Mouse (Mus musculus) midbrain, embryonic 11.5 days (tissue): ENCODE data around the gene Polr1c. TPM values are rescaled to one million over a fixed set of nuclear protein-coding genes. Genes with fewer than 3 reads are reported as not detected.

Source experiments
- ATAC-seq: fragments of 200-750 bp; cut with Nextera tagmentation; 2 replicates; pipeline ENCODE4 v1.8.0; 2017; ENCODE audit warnings: moderate TSS enrichment, moderate library complexity; ENCODE audit not compliant: low FRiP score
- DNase-seq: peaks from one replicate; pipeline ENCODE4 v3.0.0; 2015; ENCODE audit warnings: low spot score; ENCODE audit errors: missing footprints
- H3K27ac ChIP-seq: fragments of 300-500 bp; sonication (generic); 2 replicates; pipeline ENCODE4 v1.5.1; 2014; ENCODE audit warnings: low read depth, low read length
- H3K27me3 ChIP-seq: fragments of 300-500 bp; sonication (generic); 2 replicates; pipeline ENCODE4 v1.6.1; 2014; ENCODE audit warnings: mild to moderate bottlenecking, low read length, moderate library complexity, mixed read lengths; ENCODE audit not compliant: control insufficient read depth, insufficient read depth
- H3K36me3 ChIP-seq: fragments of 300-500 bp; sonication (generic); 2 replicates; pipeline ENCODE4 v1.6.1; 2014; ENCODE audit warnings: mild to moderate bottlenecking, low read length, moderate library complexity, mixed read lengths; ENCODE audit not compliant: control insufficient read depth, insufficient read depth
- H3K4me1 ChIP-seq: fragments of 300-500 bp; sonication (generic); 2 replicates; pipeline ENCODE4 v1.6.1; 2014; ENCODE audit warnings: low read length; ENCODE audit not compliant: control insufficient read depth, insufficient read depth
- H3K4me2 ChIP-seq: fragments of 300-500 bp; sonication (generic); 2 replicates; pipeline ENCODE4 v1.6.1; 2014; ENCODE audit warnings: mild to moderate bottlenecking, moderate library complexity
- H3K4me3 ChIP-seq: fragments of 300-500 bp; sonication (generic); 2 replicates; pipeline ENCODE4 v1.5.1; 2014; ENCODE audit warnings: low read depth, low read length
- H3K9ac ChIP-seq: fragments of 300-500 bp; sonication (generic); 2 replicates; pipeline ENCODE4 v1.6.1; 2014; ENCODE audit warnings: low read length
- H3K9me3 ChIP-seq: fragments of 300-500 bp; sonication (generic); 2 replicates; pipeline ENCODE4 v1.6.1; 2016; ENCODE audit warnings: low read length; ENCODE audit not compliant: control insufficient read depth
- WGBS: fragments of 180-500 bp; shearing (Covaris S2); extraction: QIAGEN DNeasy Blood & Tissue Kit; methylation state at CpG from one replicate; pipeline ENCODE4 v1.1.7; 2014; 5-methylcytosine and 5-hydroxymethylcytosine counted together
- polyA plus RNA-seq: library from polyadenylated mRNA; unstranded; fragments of >200 nt; fragmentation: Nextera tagmentation; extraction: Ambion mirVana; gene quantifications from 2 replicates; pipeline ENCODE4 v1.2.1, GENCODE M21; 2014

Gene Polr1c
- polyA plus RNA-seq, 1 experiment from 2014 or later = 108 TPM

DNA sequence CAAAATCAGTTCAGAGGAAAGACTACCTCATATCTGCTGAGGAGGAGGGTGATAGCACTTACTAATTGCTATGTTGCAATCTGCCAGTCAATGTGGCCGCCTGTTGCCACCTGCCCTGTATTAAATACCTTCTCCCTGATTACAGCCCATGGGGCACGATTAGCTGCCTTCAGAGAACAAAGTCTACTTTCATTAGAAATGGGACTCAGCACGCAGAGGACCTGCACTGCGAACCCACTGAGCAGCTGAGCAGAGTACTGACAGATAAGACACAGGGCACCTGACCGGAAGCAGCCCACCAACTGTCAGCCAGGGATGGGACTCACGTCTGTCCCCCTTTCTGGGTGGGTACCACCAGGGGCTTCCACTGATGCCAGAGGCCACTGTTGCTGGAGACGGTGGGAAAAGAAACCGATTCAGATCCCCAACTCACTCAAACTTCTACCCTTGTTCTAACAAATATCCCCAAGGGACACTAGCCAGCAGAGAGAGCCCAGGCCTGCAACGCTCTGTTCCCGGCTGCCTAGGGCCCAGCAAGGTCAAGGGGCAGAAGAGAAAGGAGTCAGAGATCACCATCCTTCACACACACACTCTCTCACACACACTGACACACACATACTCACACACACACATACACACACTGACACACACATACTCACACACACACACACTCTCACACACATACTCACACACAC lies 20.3 kb upstream of the Polr1c start:
- H3K27ac ChIP-seq = no peak overlapping the region
- 88% methylated on average over 10 of the region's 10 CpGs for WGBS

DNA sequence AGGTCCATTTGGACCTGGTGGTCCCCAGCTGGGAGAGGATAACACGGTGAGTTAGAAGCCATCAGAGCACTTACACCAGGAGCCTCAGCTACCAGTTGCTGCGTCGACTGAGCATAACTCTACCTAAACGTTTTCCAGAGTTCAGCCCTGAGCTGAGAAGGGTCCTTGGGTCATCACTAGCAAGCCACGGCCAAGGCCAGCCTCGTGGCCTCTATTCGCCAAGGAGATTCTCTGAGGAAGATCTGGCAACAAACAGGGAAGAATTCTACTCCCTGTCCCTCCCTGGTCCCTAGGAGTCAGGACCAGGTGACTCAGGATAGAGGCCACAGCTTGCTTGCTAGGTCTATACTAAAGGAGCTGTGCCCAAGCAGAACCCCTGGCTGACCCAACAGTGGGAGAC lies 19.7 kb upstream of the Polr1c start:
- H3K9me3 ChIP-seq = no peaks in the 10 kb centered on the region
- no peak for ATAC-seq
- peaks cover 10% of the 10 kb centered on the region for H3K36me3 ChIP-seq
- H3K4me3 ChIP-seq = no peak overlapping the region
- no peak for DNase-seq
- 80% methylated on average over 7 of the region's 7 CpGs for WGBS
- no peak overlapping the region for H3K27ac ChIP-seq
- no peak overlapping the region for H3K4me2 ChIP-seq
- H3K4me1 ChIP-seq = no peaks in the 10 kb centered on the region
- no peak overlapping the region for H3K9ac ChIP-seq
- H3K27me3 ChIP-seq = no peaks in the 10 kb centered on the region

More for the DNA sequence above, 20.3 kb upstream of the Polr1c start:
- Histone ChIP-seq H3K9me3 (no peaks in the 10 kb centered on the region), H3K4me2 (no peak overlapping the region), H3K4me3 (no peak overlapping the region), H3K36me3 (peaks cover 7% of the 10 kb centered on the region), H3K4me1 (no peaks in the 10 kb centered on the region), H3K9ac (no peak overlapping the region), H3K27me3 (no peaks in the 10 kb centered on the region)
- DNase-seq (no peak), ATAC-seq (no peak)

DNA sequence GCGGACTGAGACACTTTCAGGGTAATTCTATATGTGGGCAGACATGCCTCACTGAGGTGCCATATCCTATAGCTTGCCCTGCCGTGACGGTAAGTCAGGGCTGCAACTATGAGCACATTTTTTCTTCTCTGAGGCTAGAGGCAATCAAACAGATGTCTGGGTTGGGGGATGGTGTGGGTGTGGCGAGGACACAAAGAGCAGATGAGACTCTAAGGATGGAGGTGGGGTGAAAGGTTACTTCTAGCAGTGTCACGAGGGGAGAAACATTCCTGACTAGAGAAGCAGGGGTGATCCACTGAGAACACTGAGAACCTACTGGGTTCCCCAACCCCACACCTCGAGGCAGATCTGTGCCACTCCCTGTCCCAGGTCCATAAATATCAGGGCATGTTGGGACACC lies 19.1 kb upstream of the Polr1c start:
- no peak overlapping the region for H3K4me3 ChIP-seq
- DNase-seq (no peak), ATAC-seq (no peak)
- H3K27ac ChIP-seq = no peak overlapping the region
- H3K36me3 ChIP-seq = peaks cover 10% of the 10 kb centered on the region
- no peaks in the 10 kb centered on the region for H3K9me3 ChIP-seq
- 76% methylated on average over 6 of the region's 6 CpGs for WGBS
- no peaks in the 10 kb centered on the region for H3K4me1 ChIP-seq
- no peaks in the 10 kb centered on the region for H3K27me3 ChIP-seq
- no peak overlapping the region for H3K9ac ChIP-seq
- no peak overlapping the region for H3K4me2 ChIP-seq

- Histone ChIP-seq H3K4me2 (no peak overlapping the region), H3K36me3 (peaks cover 13% of the 10 kb centered on the region), H3K27me3 (no peaks in the 10 kb centered on the region), H3K4me1 (no peaks in the 10 kb centered on the region), H3K27ac (no peak overlapping the region), H3K9me3 (no peaks in the 10 kb centered on the region), H3K4me3 (no peak overlapping the region), H3K9ac (no peak overlapping the region)
- WGBS = 27% methylated on average over 14 of the region's 14 CpGs
- DNase-seq (peak; percentile 99), ATAC-seq (0 out of 2 replicates have a peak, but pooled peaks have one; percentile 22)
Observed at GRCm38 (mm10) chr17:46265918-46266618, 18.2 kb upstream of the Polr1c start.

GRCm38 (mm10) chr17:46265502-46265901 lies 17.6 kb upstream of the Polr1c start:
- WGBS = 84% methylated on average over 12 of the region's 12 CpGs
- Histone ChIP-seq H3K36me3 (peaks cover 10% of the 10 kb centered on the region; the same call in 1 of the 2 replicates), H3K4me3 (no peak overlapping the region), H3K27ac (no peak overlapping the region), H3K9ac (no peak overlapping the region), H3K4me1 (no peaks in the 10 kb centered on the region), H3K27me3 (no peaks in the 10 kb centered on the region), H3K4me2 (no peak overlapping the region), H3K9me3 (no peaks in the 10 kb centered on the region)
- no peak for ATAC-seq
- DNase-seq = no peak

- WGBS = 91% methylated on average over 5 of the region's 5 CpGs
- Histone ChIP-seq H3K4me2 (no peak overlapping the region), H3K4me3 (no peak overlapping the region), H3K4me1 (no peaks in the 10 kb centered on the region), H3K27me3 (no peaks in the 10 kb centered on the region), H3K36me3 (peaks cover 21% of the 10 kb centered on the region), H3K9me3 (no peaks in the 10 kb centered on the region), H3K9ac (no peak overlapping the region), H3K27ac (no peak overlapping the region)
- ATAC-seq = no peak
- no peak for DNase-seq
Observed at GRCm38 (mm10) chr17:46262201-46262694, 14.4 kb upstream of the Polr1c start.

DNA sequence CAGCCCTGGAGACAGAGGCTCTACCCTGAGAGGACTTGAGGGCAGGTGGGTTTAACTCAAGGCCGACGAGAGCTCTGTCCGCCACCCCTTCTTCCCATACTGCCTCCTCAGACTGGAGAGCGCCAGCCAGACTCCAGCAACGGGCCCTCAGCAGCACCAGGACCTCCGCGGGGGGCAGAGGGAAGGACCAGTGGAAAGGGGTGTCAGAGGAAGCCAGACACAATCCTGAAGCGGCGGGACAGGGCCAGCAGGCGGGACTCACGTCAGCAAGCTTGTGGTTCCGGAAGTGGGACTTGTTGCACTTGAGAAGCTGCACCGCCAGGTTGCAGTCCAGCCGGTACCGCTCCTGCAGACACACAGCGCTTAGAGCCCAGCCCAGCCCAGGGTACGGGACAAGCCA lies 11.8 kb upstream of the Polr1c start:
- Histone ChIP-seq H3K4me2 (no peak overlapping the region), H3K27me3 (peaks cover 6% of the 10 kb centered on the region; the same call in 1 of the 2 replicates), H3K9me3 (no peaks in the 10 kb centered on the region), H3K4me3 (no peak overlapping the region), H3K9ac (no peak overlapping the region), H3K27ac (no peak overlapping the region), H3K4me1 (peaks cover 1% of the 10 kb centered on the region), H3K36me3 (peaks cover 24% of the 10 kb centered on the region)
- WGBS = 90% methylated on average over 17 of the region's 17 CpGs
- ATAC-seq (no peak), DNase-seq (no peak)

- 86% methylated on average over 30 of the region's 30 CpGs for WGBS
- H3K36me3 ChIP-seq = peaks cover 24% of the 10 kb centered on the region
- H3K4me1 ChIP-seq = peaks cover 5% of the 10 kb centered on the region
- no peak overlapping the region for H3K27ac ChIP-seq
- no peak overlapping the region for H3K4me3 ChIP-seq
- ATAC-seq (no peak), DNase-seq (no peak)
- peaks cover 11% of the 10 kb centered on the region; the same call in 1 of the 2 replicates for H3K27me3 ChIP-seq
- no peak overlapping the region for H3K4me2 ChIP-seq
- H3K9me3 ChIP-seq = no peaks in the 10 kb centered on the region
- no peak overlapping the region for H3K9ac ChIP-seq
Observed at GRCm38 (mm10) chr17:46258279-46259053, 10.6 kb upstream of the Polr1c start.
